Mouse (Mus musculus) lung, adult 2 months (tissue): ENCODE results near the gene Snapc1.

ENCODE experiments used
- CTCF ChIP-seq: fragments of 200-500 bp; IDR thresholded peaks from 2 replicates; pipeline ENCODE4 v1.5.1; 2011; ENCODE audit warnings: mild to moderate bottlenecking, low read length, control low read depth; ENCODE audit not compliant: insufficient read depth
- POLR2A ChIP-seq: fragments of 200-500 bp; IDR thresholded peaks from 2 replicates; pipeline ENCODE4 v1.6.1; 2011; ENCODE audit warnings: low read depth, mild to moderate bottlenecking, control low read depth, low read length, borderline replicate concordance; ENCODE audit errors: extremely low read depth

GRCm38 (mm10) chr12:73974584-73974983, 10.3 kb downstream of the Snapc1 start:
- TF ChIP-seq CTCF = no peak
- TF ChIP-seq POLR2A = no peak
